Mouse (Mus musculus): ENCODE data around the gene Pfas. TPM values are rescaled to one million over a fixed set of nuclear protein-coding genes. Genes with fewer than 3 reads are reported as not detected.
"Not testable (repeated sequence)": the region's sequence is repeated elsewhere in the genome, so short reads cannot be mapped to it uniquely, and the experiment has no call there.

The Pfas gene
- polyA plus RNA-seq, 1 experiment from 2014 or later = 22.5 TPM

- not testable (repeated sequence) for H3K9ac ChIP-seq (ENCODE audit: low read depth, low read length); H3K4me2 ChIP-seq (ENCODE audit: low read depth, low read length); H3K4me1 ChIP-seq (ENCODE audit: control insufficient read depth, insufficient read depth, low read length); ATAC-seq; H3K27ac ChIP-seq (ENCODE audit: low read length); H3K9me3 ChIP-seq (ENCODE audit: control insufficient read depth, low read length); H3K4me3 ChIP-seq (ENCODE audit: low read length); H3K27me3 ChIP-seq (replicated peaks; ENCODE audit: control insufficient read depth, insufficient read depth, low read length); H3K36me3 ChIP-seq (ENCODE audit: control insufficient read depth, insufficient read depth, low read length)
- WGBS = 83% methylated on average over 4 of the region's 4 CpGs
These were observed 71.3 kb downstream of the Pfas start for GRCm38 (mm10) chr11:68936951-68937350.

Small RNA genes within 50 kb of the gene (microRNA-seq; reads per million reads assigned to microRNA genes)
- gene Mir3062 = 2.0 reads per million

Other genes with a start within 250 kb of the Pfas start
- gene Ndel1, start 136.6 kb downstream of the Pfas start, polyA plus RNA-seq (2015; fragmentation: Nextera tagmentation; extraction: Ambion mirVana) = 70.4 and 73.6 TPM in 2 replicates
- 0.34 and 0.54 TPM in 2 replicates for gene Rnf222, start 119.9 kb downstream of the Pfas start, polyA plus RNA-seq (2015; fragmentation: Nextera tagmentation; extraction: Ambion mirVana)
- 784 and 889 TPM in 2 replicates for gene Rpl26, start 106.9 kb downstream of the Pfas start, polyA plus RNA-seq (2015; fragmentation: Nextera tagmentation; extraction: Ambion mirVana)
- gene Odf4, start 81.4 kb downstream of the Pfas start, polyA plus RNA-seq (2015; fragmentation: Nextera tagmentation; extraction: Ambion mirVana) = not detected in 2 replicates
- gene Arhgef15, start 51.0 kb downstream of the Pfas start, polyA plus RNA-seq (2015; fragmentation: Nextera tagmentation; extraction: Ambion mirVana) = 8.3 and 9.0 TPM in 2 replicates
- 3.5 and 3.8 TPM in 2 replicates for gene Slc25a35, start 40.3 kb downstream of the Pfas start, polyA plus RNA-seq (2015; fragmentation: Nextera tagmentation; extraction: Ambion mirVana)
- gene Rangrf, start 33.3 kb downstream of the Pfas start, polyA plus RNA-seq (2015; fragmentation: Nextera tagmentation; extraction: Ambion mirVana) = 48.2 and 56.7 TPM in 2 replicates
- 36.8 and 38.5 TPM in 2 replicates for gene Ctc1, start 7.5 kb upstream of the Pfas start, polyA plus RNA-seq (2015; fragmentation: Nextera tagmentation; extraction: Ambion mirVana)
- 114 and 139 TPM in 2 replicates for gene Aurkb, start 37.2 kb upstream of the Pfas start, polyA plus RNA-seq (2015; fragmentation: Nextera tagmentation; extraction: Ambion mirVana)
- gene Borcs6, start 51.3 kb upstream of the Pfas start, polyA plus RNA-seq (2015; fragmentation: Nextera tagmentation; extraction: Ambion mirVana) = 8.0 and 8.6 TPM in 2 replicates
- 38.6 and 44.8 TPM in 2 replicates for gene Tmem107, start 62.3 kb upstream of the Pfas start, polyA plus RNA-seq (2015; fragmentation: Nextera tagmentation; extraction: Ambion mirVana)
- gene Vamp2, start 80.0 kb upstream of the Pfas start, polyA plus RNA-seq (2015; fragmentation: Nextera tagmentation; extraction: Ambion mirVana) = 65.8 TPM in 2 replicates
- 13.6 and 13.7 TPM in 2 replicates for gene Per1, start 86.8 kb upstream of the Pfas start, polyA plus RNA-seq (2015; fragmentation: Nextera tagmentation; extraction: Ambion mirVana)
- 0.29 and 0.33 TPM in 2 replicates for gene Hes7, start 111.9 kb upstream of the Pfas start, polyA plus RNA-seq (2015; fragmentation: Nextera tagmentation; extraction: Ambion mirVana)
- 0.11 and 0.29 TPM in 2 replicates for gene 9130213A22Rik, start 114.1 kb upstream of the Pfas start, polyA plus RNA-seq (2015; fragmentation: Nextera tagmentation; extraction: Ambion mirVana)
- gene Aloxe3, start 117.4 kb upstream of the Pfas start, polyA plus RNA-seq (2015; fragmentation: Nextera tagmentation; extraction: Ambion mirVana) = 0.31 and 0.45 TPM in 2 replicates
- 0.33 and 0.38 TPM in 2 replicates for gene Alox12b, start 148.5 kb upstream of the Pfas start, polyA plus RNA-seq (2015; fragmentation: Nextera tagmentation; extraction: Ambion mirVana)
- 0.13 and 0.15 TPM in 2 replicates for gene Alox8, start 189.4 kb upstream of the Pfas start, polyA plus RNA-seq (2015; fragmentation: Nextera tagmentation; extraction: Ambion mirVana)
- 0.02 and 0.07 TPM in 2 replicates for gene Gucy2e, start 228.6 kb upstream of the Pfas start, polyA plus RNA-seq (2015; fragmentation: Nextera tagmentation; extraction: Ambion mirVana)